In the genomic region with DNA sequence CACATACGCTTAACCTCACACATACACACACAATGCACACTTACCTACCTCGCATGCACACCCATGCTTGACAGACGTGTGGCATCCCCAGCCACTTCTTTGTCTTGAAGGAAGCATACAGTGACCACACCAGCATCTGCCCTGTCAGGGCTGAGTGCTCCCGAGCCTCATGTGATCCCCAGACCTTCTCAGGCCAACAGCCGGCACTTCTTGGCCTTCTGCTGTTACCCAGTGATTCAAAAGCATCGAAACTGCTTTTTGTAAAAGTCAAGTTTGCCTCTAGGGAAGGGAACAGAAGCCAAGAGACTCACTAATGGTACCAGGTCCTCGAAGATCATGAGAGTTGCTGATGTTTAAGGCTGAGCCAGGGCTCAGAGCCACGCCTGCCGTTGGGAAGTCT, we compare ENCODE assay signal across 16 mouse cellular contexts. TPM values are rescaled to one million over a fixed set of nuclear protein-coding genes. Genes with fewer than 3 reads are reported as not detected.
"Had no signal": no experiment of that assay in that cellular context is flagged by ENCODE, and none has a peak within 500 bp of the region (broad histone marks: within the 10 kb centered on the region; RNA-seq: fewer than 3 reads in every experiment).

No protein-coding gene starts in this region.

- DNase-seq: kidney, adult 9 months; kidney, postnatal 10 days; lung, embryonic 14.5 days; lung, postnatal 10 days; lung, postnatal 4 days; right cerebral cortex, adult 18-20 months; right cerebral cortex, postnatal 25 days; thymus, postnatal 4 days had no signal

- H3K4me2 ChIP-seq: liver, embryonic 11.5 days; liver, embryonic 15.5 days; lung, embryonic 14.5 days; midbrain, embryonic 12.5 days; neural tube, embryonic 15.5 days had no signal

- H3K4me1 ChIP-seq: liver, embryonic 15.5 days had no signal

- H3K27me3 ChIP-seq: neural tube, embryonic 15.5 days had no signal

- H3K9me3 ChIP-seq: limb, embryonic 10.5 days; liver, embryonic 15.5 days; midbrain, embryonic 12.5 days; neural tube, embryonic 15.5 days had no signal

- H3K36me3 ChIP-seq: limb, embryonic 10.5 days; liver, embryonic 15.5 days; midbrain, embryonic 12.5 days; neural tube, embryonic 15.5 days had no signal

- H3K27ac ChIP-seq: liver, embryonic 15.5 days; midbrain, embryonic 12.5 days; neural tube, embryonic 15.5 days; stomach, postnatal 0 days had no signal

- ATAC-seq: midbrain, embryonic 16.5 days had no signal

- H3K4me3 ChIP-seq: limb, embryonic 10.5 days; liver, embryonic 15.5 days; midbrain, embryonic 12.5 days; neural tube, embryonic 15.5 days had no signal

- H3K9ac ChIP-seq: liver, embryonic 15.5 days; lung, embryonic 14.5 days; midbrain, embryonic 12.5 days; neural tube, embryonic 15.5 days had no signal

RNA-seq across cellular contexts. Expression of a gene that starts 33.9 kb away (rescaled TPM):
- total RNA-seq: megakaryocyte-erythroid progenitor cell, adult 5-6 weeks had no signal
